Mouse (Mus musculus): ENCODE results near the gene Eif2b2. TPM values are rescaled to one million over a fixed set of nuclear protein-coding genes. Genes with fewer than 3 reads are reported as not detected.
A peak's percentile ranks its signal among the peaks of the same experiment; 100 is the strongest.

Eif2b2 gene
- polyA plus RNA-seq, 1 experiment = 58.0 TPM

- H3K36me3 ChIP-seq (ENCODE audit: control insufficient read depth, insufficient read depth, low read length, poor library complexity, severe bottlenecking) = no peaks in the 10 kb centered on the region; the same call in 1 of the 2 replicates
- H3K9me3 ChIP-seq (replicated peaks; ENCODE audit: control insufficient read depth, insufficient read depth, low read length, poor library complexity, severe bottlenecking) = 0 out of 2 replicates have a peak, but pooled peaks cover 3% of the 10 kb centered on the region
- no peak overlapping the region for H3K27ac ChIP-seq (ENCODE audit: insufficient read depth, low read length)
- no peak overlapping the region for H3K4me3 ChIP-seq (ENCODE audit: low read depth, low read length)
- TF ChIP-seq CTCF (IDR thresholded peaks at IDR 0.05; ENCODE audit: low read depth, low read length) (no peak), EP300 (IDR thresholded peaks at IDR 0.05; ENCODE audit: insufficient read depth, low read depth, low read length) (no peak), POLR2A (IDR thresholded peaks at IDR 0.05; ENCODE audit: insufficient read depth, low read length) (no peak)
- H3K27me3 ChIP-seq (ENCODE audit: control insufficient read depth, insufficient read depth, low read length, poor library complexity, severe bottlenecking) = no peaks in the 10 kb centered on the region
- H3K4me1 ChIP-seq (ENCODE audit: control insufficient read depth, insufficient read depth, low read length) = peaks cover 1% of the 10 kb centered on the region
- H3K9ac ChIP-seq (ENCODE audit: low read depth, poor library complexity, severe bottlenecking) = no peak overlapping the region
Observed at GRCm38 (mm10) chr12:85264940-85265339, 45.7 kb downstream of the Eif2b2 start.

DNA sequence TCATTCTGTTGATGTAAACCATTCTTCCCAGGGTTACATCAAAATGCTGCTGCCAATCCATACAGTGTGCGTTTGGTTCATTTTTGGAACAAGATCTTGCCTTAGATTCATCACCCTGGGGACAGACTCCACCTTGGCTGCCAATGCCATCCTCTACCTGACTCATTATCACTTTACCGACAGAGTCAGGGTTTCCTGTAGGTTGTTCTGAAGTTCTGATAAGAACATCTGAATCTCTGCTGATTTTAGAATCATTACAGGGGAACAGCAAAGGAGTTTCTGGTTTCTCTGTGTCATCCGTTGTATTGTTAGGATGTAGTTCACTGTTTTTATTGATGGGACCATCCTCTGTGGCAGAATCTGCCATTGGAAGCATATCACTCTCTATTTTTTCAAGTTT is 47.0 kb downstream of the Eif2b2 start:
- TF ChIP-seq CTCF (IDR thresholded peaks at IDR 0.05; ENCODE audit: low read depth, low read length) = no peak
- TF ChIP-seq EP300 (IDR thresholded peaks at IDR 0.05; ENCODE audit: insufficient read depth, low read depth, low read length) = no peak
- no peak for TF ChIP-seq POLR2A (IDR thresholded peaks at IDR 0.05; ENCODE audit: insufficient read depth, low read length)
- no peak overlapping the region for H3K27ac ChIP-seq (ENCODE audit: insufficient read depth, low read length)
- H3K4me3 ChIP-seq (ENCODE audit: low read depth, low read length) = no peak overlapping the region
- peaks cover 1% of the 10 kb centered on the region for H3K4me1 ChIP-seq (ENCODE audit: control insufficient read depth, insufficient read depth, low read length)
- no peaks in the 10 kb centered on the region; the same call in 1 of the 2 replicates for H3K36me3 ChIP-seq (ENCODE audit: control insufficient read depth, insufficient read depth, low read length, poor library complexity, severe bottlenecking)
- H3K9ac ChIP-seq (ENCODE audit: low read depth, poor library complexity, severe bottlenecking) = no peak overlapping the region
- H3K9me3 ChIP-seq (replicated peaks; ENCODE audit: control insufficient read depth, insufficient read depth, low read length, poor library complexity, severe bottlenecking) = 0 out of 2 replicates have a peak, but pooled peaks cover 3% of the 10 kb centered on the region
- H3K27me3 ChIP-seq (ENCODE audit: control insufficient read depth, insufficient read depth, low read length, poor library complexity, severe bottlenecking) = no peaks in the 10 kb centered on the region

- Histone ChIP-seq H3K36me3 (ENCODE audit: control insufficient read depth, insufficient read depth, low read length, poor library complexity, severe bottlenecking) (no peaks in the 10 kb centered on the region; the same call in none of the 2 replicates), H3K9ac (ENCODE audit: low read depth, poor library complexity, severe bottlenecking) (peak overlapping the region; percentile 78), H3K4me1 (ENCODE audit: control insufficient read depth, insufficient read depth, low read length) (peaks cover 4% of the 10 kb centered on the region), H3K27ac (ENCODE audit: insufficient read depth, low read length) (peak overlapping the region; percentile 99), H3K9me3 (replicated peaks; ENCODE audit: control insufficient read depth, insufficient read depth, low read length, poor library complexity, severe bottlenecking) (0 out of 2 replicates have a peak, but pooled peaks cover 3% of the 10 kb centered on the region), H3K27me3 (ENCODE audit: control insufficient read depth, insufficient read depth, low read length, poor library complexity, severe bottlenecking) (no peaks in the 10 kb centered on the region), H3K4me3 (ENCODE audit: low read depth, low read length) (peak overlapping the region; percentile 59)
- TF ChIP-seq EP300 (IDR thresholded peaks at IDR 0.05; ENCODE audit: insufficient read depth, low read depth, low read length) (no peak), POLR2A (IDR thresholded peaks at IDR 0.05; ENCODE audit: insufficient read depth, low read length) (no peak), CTCF (IDR thresholded peaks at IDR 0.05; ENCODE audit: low read depth, low read length) (no peak)
Observed at GRCm38 (mm10) chr12:85269821-85270220, 50.5 kb downstream of the Eif2b2 start.

DNA sequence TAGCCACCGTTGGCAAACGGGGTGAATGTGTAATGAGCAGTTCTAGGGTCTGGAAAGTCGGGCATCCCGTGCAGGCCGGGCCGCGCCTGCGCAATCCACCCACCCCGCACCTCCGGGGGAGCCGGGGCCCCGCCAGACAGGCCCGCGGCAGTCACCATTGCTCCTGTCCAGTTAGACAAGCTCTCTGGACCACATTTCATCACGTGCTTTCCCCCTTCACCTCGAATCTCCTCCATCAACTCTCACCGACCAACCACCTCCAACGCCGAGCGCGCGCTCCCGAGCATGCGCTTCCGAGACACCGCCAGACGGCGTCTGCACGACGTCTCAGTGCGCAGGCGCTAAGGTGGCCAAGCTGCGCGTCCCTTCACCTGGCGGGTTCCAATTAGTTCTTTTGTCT is 51.0 kb downstream of the Eif2b2 start, which contains the start of gene Mlh3:
Gene Mlh3, minus strand, starts transcription at position 281 of the 400 bp plus-strand sequence.
- peak; percentile 54; the same call in 1 of the 2 replicates for TF ChIP-seq EP300 (IDR thresholded peaks at IDR 0.05; ENCODE audit: insufficient read depth, low read depth, low read length)
- TF ChIP-seq POLR2A (IDR thresholded peaks at IDR 0.05; ENCODE audit: insufficient read depth, low read length) = peak; percentile 62
- no peak for TF ChIP-seq CTCF (IDR thresholded peaks at IDR 0.05; ENCODE audit: low read depth, low read length)

GRCm38 (mm10) chr12:85271132-85271842 is 52.0 kb downstream of the Eif2b2 start:
- Histone ChIP-seq H3K4me1 (ENCODE audit: control insufficient read depth, insufficient read depth, low read length) (peaks cover 3% of the 10 kb centered on the region), H3K27ac (ENCODE audit: insufficient read depth, low read length) (peak overlapping the region; percentile 99), H3K36me3 (ENCODE audit: control insufficient read depth, insufficient read depth, low read length, poor library complexity, severe bottlenecking) (no peaks in the 10 kb centered on the region; the same call in none of the 2 replicates), H3K9ac (ENCODE audit: low read depth, poor library complexity, severe bottlenecking) (peak overlapping the region; percentile 78), H3K4me3 (ENCODE audit: low read depth, low read length) (no peak overlapping the region; the same call in 1 of the 2 replicates), H3K9me3 (replicated peaks; ENCODE audit: control insufficient read depth, insufficient read depth, low read length, poor library complexity, severe bottlenecking) (0 out of 2 replicates have a peak, but pooled peaks cover 3% of the 10 kb centered on the region), H3K27me3 (ENCODE audit: control insufficient read depth, insufficient read depth, low read length, poor library complexity, severe bottlenecking) (no peaks in the 10 kb centered on the region)
- no peak for TF ChIP-seq CTCF (IDR thresholded peaks at IDR 0.05; ENCODE audit: low read depth, low read length)
- TF ChIP-seq POLR2A (IDR thresholded peaks at IDR 0.05; ENCODE audit: insufficient read depth, low read length) = peak; percentile 26
- peak; percentile 65; the same call in 1 of the 2 replicates for TF ChIP-seq EP300 (IDR thresholded peaks at IDR 0.05; ENCODE audit: insufficient read depth, low read depth, low read length)

More for the DNA sequence above, 51.0 kb downstream of the Eif2b2 start, which contains the start of gene Mlh3:
- peaks cover 3% of the 10 kb centered on the region for H3K4me1 ChIP-seq (ENCODE audit: control insufficient read depth, insufficient read depth, low read length)
- H3K9ac ChIP-seq (ENCODE audit: low read depth, poor library complexity, severe bottlenecking) = peak within 1 kb of the TSS; percentile 78
- peak within 1 kb of the TSS; percentile 59 for H3K4me3 ChIP-seq (ENCODE audit: low read depth, low read length)
- no peaks in the 10 kb centered on the region for H3K27me3 ChIP-seq (ENCODE audit: control insufficient read depth, insufficient read depth, low read length, poor library complexity, severe bottlenecking)
- H3K27ac ChIP-seq (ENCODE audit: insufficient read depth, low read length) = peak within 1 kb of the TSS; percentile 99
- H3K36me3 ChIP-seq (ENCODE audit: control insufficient read depth, insufficient read depth, low read length, poor library complexity, severe bottlenecking) = no peaks in the 10 kb centered on the region; the same call in none of the 2 replicates
- 0 out of 2 replicates have a peak, but pooled peaks cover 3% of the 10 kb centered on the region for H3K9me3 ChIP-seq (replicated peaks; ENCODE audit: control insufficient read depth, insufficient read depth, low read length, poor library complexity, severe bottlenecking)

DNA sequence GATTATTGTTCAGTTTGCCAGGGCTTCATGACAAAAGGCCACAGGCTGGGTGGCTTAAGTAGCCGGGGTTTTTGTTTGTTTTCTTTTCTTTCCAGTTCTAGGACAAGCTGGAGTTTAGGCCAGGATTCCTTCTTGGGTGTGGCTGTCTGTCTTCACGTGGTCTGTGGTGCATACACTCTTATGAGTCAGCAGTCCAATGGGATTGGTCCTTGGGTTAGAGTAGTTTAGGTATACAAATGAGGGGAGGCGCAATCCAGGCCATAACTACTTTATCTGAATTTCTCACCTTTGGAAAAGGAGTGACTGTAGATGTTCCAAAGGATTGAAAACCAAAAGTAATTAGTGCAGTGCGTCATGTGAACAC is 52.5 kb downstream of the Eif2b2 start:
- TF ChIP-seq EP300 (IDR thresholded peaks at IDR 0.05; ENCODE audit: insufficient read depth, low read depth, low read length) (no peak), POLR2A (IDR thresholded peaks at IDR 0.05; ENCODE audit: insufficient read depth, low read length) (no peak), CTCF (IDR thresholded peaks at IDR 0.05; ENCODE audit: low read depth, low read length) (no peak)
- H3K27ac ChIP-seq (ENCODE audit: insufficient read depth, low read length) = peak overlapping the region; percentile 99
- 0 out of 2 replicates have a peak, but pooled peaks cover 3% of the 10 kb centered on the region for H3K9me3 ChIP-seq (replicated peaks; ENCODE audit: control insufficient read depth, insufficient read depth, low read length, poor library complexity, severe bottlenecking)

More for the DNA sequence above, 52.5 kb downstream of the Eif2b2 start:
- Histone ChIP-seq H3K36me3 (ENCODE audit: control insufficient read depth, insufficient read depth, low read length, poor library complexity, severe bottlenecking) (no peaks in the 10 kb centered on the region; the same call in none of the 2 replicates), H3K27me3 (ENCODE audit: control insufficient read depth, insufficient read depth, low read length, poor library complexity, severe bottlenecking) (no peaks in the 10 kb centered on the region), H3K4me3 (ENCODE audit: low read depth, low read length) (no peak overlapping the region), H3K9ac (ENCODE audit: low read depth, poor library complexity, severe bottlenecking) (peak overlapping the region; percentile 78), H3K4me1 (ENCODE audit: control insufficient read depth, insufficient read depth, low read length) (peaks cover 3% of the 10 kb centered on the region)

All from ES-Bruce4 (cell line).